Mouse (Mus musculus): ENCODE data around the gene Cox8b. TPM values are rescaled to one million over a fixed set of nuclear protein-coding genes. Genes with fewer than 3 reads are reported as not detected.

Cox8b gene
- polyA plus RNA-seq (2016; fragmentation: Nextera tagmentation; extraction: Ambion mirVana): not detected in 2 replicates

DNA sequence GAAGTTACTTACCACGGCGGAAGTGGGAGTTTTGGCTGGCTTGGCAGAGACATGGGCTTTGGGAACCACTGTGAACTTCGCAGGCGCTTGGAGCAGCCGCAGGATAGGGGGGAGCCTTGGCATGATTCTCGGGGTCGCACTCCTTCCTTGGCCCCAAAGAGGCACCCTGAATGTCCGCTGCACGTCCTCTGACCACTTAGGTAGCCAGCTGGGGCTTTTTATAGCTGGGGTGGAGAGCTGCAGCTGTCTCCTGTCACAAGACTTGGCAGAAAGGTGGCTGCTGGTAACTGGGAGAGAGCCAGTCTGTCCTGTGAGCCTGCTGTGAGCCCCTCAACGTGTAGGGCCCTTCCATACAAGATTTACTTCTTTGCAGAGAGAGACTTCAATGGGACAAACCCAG, at the start of gene Cox8b:
TSS of gene Cox8b (minus strand) at position 227 of the 400 bp plus-strand sequence.
- 85% methylated on average over 10 of the region's 10 CpGs for WGBS
- Histone ChIP-seq H3K27me3 (ENCODE audit: low read depth, poor library complexity, severe bottlenecking) (no peaks in the 10 kb centered on the region), H3K4me3 (no peak within 1 kb of the TSS), H3K9me3 (replicated peaks) (no peaks in the 10 kb centered on the region), H3K27ac (replicated peaks) (no peak within 1 kb of the TSS), H3K4me1 (no peaks in the 10 kb centered on the region; the same call in 1 of the 2 replicates), H3K36me3 (peaks cover 44% of the 10 kb centered on the region)
- DNase-seq (ENCODE audit: low spot score): no peak

GRCm38 (mm10) chr7:140949255-140949654, 49.0 kb upstream of the Cox8b start:
- Histone ChIP-seq H3K9me3 (replicated peaks) (no peaks in the 10 kb centered on the region), H3K4me3 (no peak overlapping the region), H3K4me1 (peaks cover 26% of the 10 kb centered on the region), H3K27ac (replicated peaks) (no peak overlapping the region), H3K27me3 (ENCODE audit: low read depth, poor library complexity, severe bottlenecking) (no peaks in the 10 kb centered on the region), H3K36me3 (peaks cover 45% of the 10 kb centered on the region)
- 88% methylated on average over 6 of the region's 6 CpGs for WGBS
- DNase-seq (ENCODE audit: low spot score): no peak

GRCm38 (mm10) chr7:140948161-140948560, 47.9 kb upstream of the Cox8b start:
- peaks cover 45% of the 10 kb centered on the region for H3K36me3 ChIP-seq
- no peak overlapping the region for H3K27ac ChIP-seq (replicated peaks)
- H3K4me3 ChIP-seq: no peak overlapping the region
- DNase-seq (ENCODE audit: low spot score): no peak
- H3K9me3 ChIP-seq (replicated peaks): no peaks in the 10 kb centered on the region
- H3K4me1 ChIP-seq: peaks cover 22% of the 10 kb centered on the region
- WGBS: 92% methylated on average over 8 of the region's 8 CpGs
- no peaks in the 10 kb centered on the region for H3K27me3 ChIP-seq (ENCODE audit: low read depth, poor library complexity, severe bottlenecking)

GRCm38 (mm10) chr7:140946980-140947379, 46.7 kb upstream of the Cox8b start:
- DNase-seq (ENCODE audit: low spot score): no peak
- H3K9me3 ChIP-seq (replicated peaks): no peaks in the 10 kb centered on the region
- H3K27ac ChIP-seq (replicated peaks): no peak overlapping the region
- no peak overlapping the region for H3K4me3 ChIP-seq
- peaks cover 45% of the 10 kb centered on the region for H3K36me3 ChIP-seq
- peaks cover 32% of the 10 kb centered on the region for H3K4me1 ChIP-seq
- WGBS: 73% methylated on average over 7 of the region's 7 CpGs
- H3K27me3 ChIP-seq (ENCODE audit: low read depth, poor library complexity, severe bottlenecking): no peaks in the 10 kb centered on the region

GRCm38 (mm10) chr7:140946311-140946710, 46.1 kb upstream of the Cox8b start:
- Histone ChIP-seq H3K4me3 (no peak overlapping the region), H3K36me3 (peaks cover 45% of the 10 kb centered on the region), H3K27me3 (ENCODE audit: low read depth, poor library complexity, severe bottlenecking) (no peaks in the 10 kb centered on the region), H3K4me1 (peaks cover 32% of the 10 kb centered on the region), H3K27ac (replicated peaks) (no peak overlapping the region), H3K9me3 (replicated peaks) (no peaks in the 10 kb centered on the region)
- no peak for DNase-seq (ENCODE audit: low spot score)
- 94% methylated on average over 10 of the region's 10 CpGs for WGBS

- H3K27me3 ChIP-seq (ENCODE audit: low read depth, poor library complexity, severe bottlenecking): 0 out of 2 replicates have a peak, but pooled peaks cover 3% of the 10 kb centered on the region
- peaks cover 25% of the 10 kb centered on the region for H3K4me1 ChIP-seq
- no peak for DNase-seq (ENCODE audit: low spot score)
- 92% methylated on average over 5 of the region's 5 CpGs for WGBS
- no peak overlapping the region for H3K27ac ChIP-seq (replicated peaks)
- no peaks in the 10 kb centered on the region for H3K9me3 ChIP-seq (replicated peaks)
- no peak overlapping the region for H3K4me3 ChIP-seq
- H3K36me3 ChIP-seq: peaks cover 45% of the 10 kb centered on the region
Measured at GRCm38 (mm10) chr7:140945247-140945646, 45.0 kb upstream of the Cox8b start.

- Histone ChIP-seq H3K4me1 (peaks cover 30% of the 10 kb centered on the region), H3K4me3 (no peak overlapping the region), H3K27ac (replicated peaks) (no peak overlapping the region), H3K9me3 (replicated peaks) (no peaks in the 10 kb centered on the region), H3K27me3 (ENCODE audit: low read depth, poor library complexity, severe bottlenecking) (0 out of 2 replicates have a peak, but pooled peaks cover 9% of the 10 kb centered on the region), H3K36me3 (peaks cover 42% of the 10 kb centered on the region)
- no peak for DNase-seq (ENCODE audit: low spot score)
- 91% methylated on average over 7 of the region's 7 CpGs for WGBS
Measured at GRCm38 (mm10) chr7:140944236-140944635, 44.0 kb upstream of the Cox8b start.

GRCm38 (mm10) chr7:140943356-140943755, 43.1 kb upstream of the Cox8b start:
- 93% methylated on average over 4 of the region's 4 CpGs for WGBS
- 0 out of 2 replicates have a peak, but pooled peaks cover 13% of the 10 kb centered on the region for H3K27me3 ChIP-seq (ENCODE audit: low read depth, poor library complexity, severe bottlenecking)
- DNase-seq (ENCODE audit: low spot score): no peak
- H3K36me3 ChIP-seq: peaks cover 34% of the 10 kb centered on the region
- H3K27ac ChIP-seq (replicated peaks): peak overlapping the region; percentile 9; the same call in 1 of the 2 replicates
- H3K4me3 ChIP-seq: no peak overlapping the region
- peaks cover 32% of the 10 kb centered on the region for H3K4me1 ChIP-seq
- no peaks in the 10 kb centered on the region for H3K9me3 ChIP-seq (replicated peaks)

GRCm38 (mm10) chr7:140942811-140943210, 42.6 kb upstream of the Cox8b start:
- DNase-seq (ENCODE audit: low spot score): no peak
- peak overlapping the region; percentile 9; the same call in 1 of the 2 replicates for H3K27ac ChIP-seq (replicated peaks)
- H3K4me1 ChIP-seq: peaks cover 32% of the 10 kb centered on the region
- peaks cover 29% of the 10 kb centered on the region for H3K36me3 ChIP-seq
- H3K4me3 ChIP-seq: 0 out of 2 replicates have a peak overlapping the region, but pooled peaks have one; percentile 4
- WGBS: 89% methylated on average over 10 of the region's 10 CpGs
- no peaks in the 10 kb centered on the region for H3K9me3 ChIP-seq (replicated peaks)
- 0 out of 2 replicates have a peak, but pooled peaks cover 13% of the 10 kb centered on the region for H3K27me3 ChIP-seq (ENCODE audit: low read depth, poor library complexity, severe bottlenecking)

DNA sequence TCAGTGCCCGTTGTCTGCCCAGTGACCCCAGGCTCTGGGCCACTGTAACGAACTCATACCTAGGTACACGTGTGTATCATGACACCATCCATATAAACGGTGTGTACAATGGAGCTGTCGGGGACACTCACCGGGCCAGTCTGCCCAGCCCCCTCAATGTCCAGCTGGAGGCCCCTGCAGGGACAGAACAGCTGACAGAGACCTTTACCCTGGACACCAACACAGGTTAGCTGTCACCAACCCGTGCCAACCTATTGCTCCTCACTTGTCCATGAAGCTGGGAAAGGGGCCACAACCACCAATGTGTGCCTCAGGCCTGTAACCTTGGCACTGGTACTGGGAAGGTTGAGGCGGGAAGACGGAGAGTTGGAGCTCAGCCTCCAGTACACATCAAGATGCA, 42.1 kb upstream of the Cox8b start:
- 0 out of 2 replicates have a peak, but pooled peaks cover 13% of the 10 kb centered on the region for H3K27me3 ChIP-seq (ENCODE audit: low read depth, poor library complexity, severe bottlenecking)
- H3K4me1 ChIP-seq: peaks cover 32% of the 10 kb centered on the region
- 68% methylated on average over 9 of the region's 9 CpGs for WGBS
- H3K9me3 ChIP-seq (replicated peaks): no peaks in the 10 kb centered on the region
- H3K4me3 ChIP-seq: peak overlapping the region; percentile 65
- H3K36me3 ChIP-seq: peaks cover 25% of the 10 kb centered on the region
- peak overlapping the region; percentile 90 for H3K27ac ChIP-seq (replicated peaks)
- no peak for DNase-seq (ENCODE audit: low spot score)

DNA sequence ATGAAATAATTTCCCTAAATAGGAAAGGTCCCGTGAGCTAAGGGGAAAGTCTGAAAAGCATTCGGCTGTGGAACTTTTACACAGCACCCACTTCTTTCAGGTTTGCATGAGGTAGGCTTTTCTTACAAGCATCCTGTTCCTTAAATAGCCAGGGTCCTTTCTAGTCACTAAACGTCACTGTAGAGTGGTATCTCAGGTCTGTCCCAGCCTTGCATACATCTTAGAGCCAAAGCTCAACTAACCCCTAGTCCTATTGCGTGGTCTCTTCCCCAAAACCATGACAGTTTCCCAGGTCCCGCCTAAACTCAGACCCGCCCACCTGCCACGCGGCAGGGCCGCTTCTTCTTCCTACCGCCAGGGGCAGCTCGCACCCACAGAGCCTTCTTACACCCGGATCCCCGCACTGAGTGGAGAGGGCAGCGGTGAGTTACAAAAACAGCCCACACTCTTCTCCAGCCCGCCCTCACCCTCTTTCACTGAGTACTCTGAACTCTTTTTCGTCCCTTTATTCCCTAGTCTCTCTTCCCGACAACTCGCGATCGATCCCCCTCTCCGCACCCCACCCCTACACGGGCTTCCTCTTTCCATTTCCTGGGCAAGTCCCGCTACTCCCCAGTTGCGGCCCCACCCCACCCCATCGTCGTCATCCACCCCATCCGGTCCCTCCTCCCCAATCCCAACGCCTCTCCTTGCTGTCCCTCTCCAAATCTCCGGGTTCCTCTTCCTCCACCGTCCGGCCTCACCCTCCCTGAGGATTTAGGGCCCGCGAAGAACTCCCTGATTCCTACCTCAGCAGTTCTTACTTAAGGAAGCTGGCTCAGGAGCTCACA, 41.2 kb upstream of the Cox8b start, which contains the start of gene Pgghg:
TSS of gene Pgghg (plus strand) at position 170 of the 830 bp plus-strand sequence.
- H3K9me3 ChIP-seq (replicated peaks): no peaks in the 10 kb centered on the region
- peaks cover 32% of the 10 kb centered on the region for H3K4me1 ChIP-seq
- H3K27ac ChIP-seq (replicated peaks): peak within 1 kb of the TSS; percentile 90
- 0 out of 2 replicates have a peak, but pooled peaks cover 13% of the 10 kb centered on the region for H3K27me3 ChIP-seq (ENCODE audit: low read depth, poor library complexity, severe bottlenecking)
- peak within 1 kb of the TSS; percentile 65 for H3K4me3 ChIP-seq
- DNase-seq (ENCODE audit: low spot score): peak; percentile 90
- 3% methylated on average over 33 of the region's 33 CpGs for WGBS
- peaks cover 16% of the 10 kb centered on the region for H3K36me3 ChIP-seq

GRCm38 (mm10) chr7:140939669-140940171, 39.5 kb upstream of the Cox8b start:
- H3K27ac ChIP-seq (replicated peaks): 0 out of 2 replicates have a peak overlapping the region, but pooled peaks have one; percentile 23
- peaks cover 32% of the 10 kb centered on the region for H3K4me1 ChIP-seq
- peak; percentile 45 for DNase-seq (ENCODE audit: low spot score)
- H3K27me3 ChIP-seq (ENCODE audit: low read depth, poor library complexity, severe bottlenecking): peaks cover 16% of the 10 kb centered on the region; the same call in 1 of the 2 replicates
- H3K9me3 ChIP-seq (replicated peaks): no peaks in the 10 kb centered on the region
- peaks cover under 1% of the 10 kb centered on the region; the same call in 1 of the 2 replicates for H3K36me3 ChIP-seq
- WGBS: 8% methylated on average over 8 of the region's 8 CpGs
- peak overlapping the region; percentile 20; the same call in 1 of the 2 replicates for H3K4me3 ChIP-seq

Measured in midbrain, embryonic 10.5 days (tissue).